Mouse (Mus musculus): ENCODE data around the gene 2310022B05Rik. TPM values are rescaled to one million over a fixed set of nuclear protein-coding genes. Genes with fewer than 3 reads are reported as not detected.

Gene 2310022B05Rik
- total and polyA plus RNA-seq, 3 experiments: 54.4 to 64.3 (median 61.8) TPM

- DNase-seq: no peak
- H3K4me1 ChIP-seq (ENCODE audit: control insufficient read depth, insufficient read depth, low read length): no peaks in the 10 kb centered on the region
- no peak overlapping the region for H3K27ac ChIP-seq
- 88% methylated on average over 10 of the region's 10 CpGs for WGBS
- no peak for TF ChIP-seq CTCF (IDR thresholded peaks at IDR 0.05)
- TF ChIP-seq EP300 (IDR thresholded peaks at IDR 0.05; ENCODE audit: insufficient read depth, low read depth, low read length): no peak
- no peak for TF ChIP-seq POLR2A (IDR thresholded peaks at IDR 0.05; ENCODE audit: insufficient read depth, low read depth, low read length)
- no peak overlapping the region for H3K4me3 ChIP-seq
- no peaks in the 10 kb centered on the region for H3K79me2 ChIP-seq (replicated peaks; ENCODE audit: control insufficient read depth, insufficient read depth, low read length)
- intact Hi-C loops (cut with DNase I): no loop called here
- no peaks in the 10 kb centered on the region for H3K27me3 ChIP-seq (ENCODE audit: control insufficient read depth, insufficient read depth, low read length)
- no peaks in the 10 kb centered on the region for H3K36me3 ChIP-seq (ENCODE audit: control insufficient read depth, insufficient read depth, low read length)
- no peak overlapping the region for H3K9ac ChIP-seq (ENCODE audit: low read depth, low read length)
Measured at GRCm38 (mm10) chr8:124681077-124681791, 18.1 kb upstream of the 2310022B05Rik start.

GRCm38 (mm10) chr8:124678246-124678645 is 15.1 kb upstream of the 2310022B05Rik start:
- Histone ChIP-seq H3K9ac (ENCODE audit: low read depth, low read length) (no peak overlapping the region), H3K27ac (no peak overlapping the region), H3K36me3 (ENCODE audit: control insufficient read depth, insufficient read depth, low read length) (no peaks in the 10 kb centered on the region), H3K4me1 (ENCODE audit: control insufficient read depth, insufficient read depth, low read length) (no peaks in the 10 kb centered on the region), H3K27me3 (ENCODE audit: control insufficient read depth, insufficient read depth, low read length) (no peaks in the 10 kb centered on the region), H3K79me2 (replicated peaks; ENCODE audit: control insufficient read depth, insufficient read depth, low read length) (no peaks in the 10 kb centered on the region), H3K4me3 (no peak overlapping the region)
- TF ChIP-seq CTCF (IDR thresholded peaks at IDR 0.05): no peak
- no peak for TF ChIP-seq EP300 (IDR thresholded peaks at IDR 0.05; ENCODE audit: insufficient read depth, low read depth, low read length)
- TF ChIP-seq POLR2A (IDR thresholded peaks at IDR 0.05; ENCODE audit: insufficient read depth, low read depth, low read length): no peak
- no peak for DNase-seq
- intact Hi-C loops (cut with DNase I): no loop called here
- 92% methylated on average over 13 of the region's 13 CpGs for WGBS

GRCm38 (mm10) chr8:124677486-124677885 is 14.3 kb upstream of the 2310022B05Rik start:
- TF ChIP-seq CTCF (IDR thresholded peaks at IDR 0.05): peak; percentile 100; the same call in 1 of the 2 replicates
- TF ChIP-seq EP300 (IDR thresholded peaks at IDR 0.05; ENCODE audit: insufficient read depth, low read depth, low read length): peak; percentile 97
- no peak for TF ChIP-seq POLR2A (IDR thresholded peaks at IDR 0.05; ENCODE audit: insufficient read depth, low read depth, low read length)
- Histone ChIP-seq H3K79me2 (replicated peaks; ENCODE audit: control insufficient read depth, insufficient read depth, low read length) (no peaks in the 10 kb centered on the region), H3K27ac (no peak overlapping the region), H3K4me1 (ENCODE audit: control insufficient read depth, insufficient read depth, low read length) (no peaks in the 10 kb centered on the region), H3K9ac (ENCODE audit: low read depth, low read length) (no peak overlapping the region), H3K4me3 (no peak overlapping the region), H3K36me3 (ENCODE audit: control insufficient read depth, insufficient read depth, low read length) (no peaks in the 10 kb centered on the region), H3K27me3 (ENCODE audit: control insufficient read depth, insufficient read depth, low read length) (no peaks in the 10 kb centered on the region)
- intact Hi-C loops (cut with DNase I): loop anchor here (1.0 kb wide), 1 partner anchor 60 kb away; no protein-coding TSS in a partner anchor
- peak; percentile 77 to 80 for DNase-seq
- 41% methylated on average over 12 of the region's 12 CpGs for WGBS

- H3K79me2 ChIP-seq (replicated peaks; ENCODE audit: control insufficient read depth, insufficient read depth, low read length): no peaks in the 10 kb centered on the region
- no peaks in the 10 kb centered on the region for H3K27me3 ChIP-seq (ENCODE audit: control insufficient read depth, insufficient read depth, low read length)
- no peak for DNase-seq
- no peak overlapping the region for H3K4me3 ChIP-seq
- 91% methylated on average over 7 of the region's 7 CpGs for WGBS
- intact Hi-C loops (cut with DNase I): loop anchor here (1.0 kb wide), 1 partner anchor 60 kb away; no protein-coding TSS in a partner anchor
- TF ChIP-seq POLR2A (IDR thresholded peaks at IDR 0.05; ENCODE audit: insufficient read depth, low read depth, low read length): no peak
- no peak for TF ChIP-seq EP300 (IDR thresholded peaks at IDR 0.05; ENCODE audit: insufficient read depth, low read depth, low read length)
- TF ChIP-seq CTCF (IDR thresholded peaks at IDR 0.05): no peak
- H3K4me1 ChIP-seq (ENCODE audit: control insufficient read depth, insufficient read depth, low read length): no peaks in the 10 kb centered on the region
- H3K36me3 ChIP-seq (ENCODE audit: control insufficient read depth, insufficient read depth, low read length): no peaks in the 10 kb centered on the region
- H3K9ac ChIP-seq (ENCODE audit: low read depth, low read length): no peak overlapping the region
- no peak overlapping the region for H3K27ac ChIP-seq
Measured at GRCm38 (mm10) chr8:124677078-124677477, 13.9 kb upstream of the 2310022B05Rik start.

GRCm38 (mm10) chr8:124676661-124677060 is 13.5 kb upstream of the 2310022B05Rik start:
- WGBS: 98% methylated on average over 4 of the region's 4 CpGs

GRCm38 (mm10) chr8:124672345-124672744 is 9.2 kb upstream of the 2310022B05Rik start:
- no peak for DNase-seq
- intact Hi-C loops (cut with DNase I): no loop called here
- Histone ChIP-seq H3K27me3 (ENCODE audit: control insufficient read depth, insufficient read depth, low read length) (no peaks in the 10 kb centered on the region), H3K36me3 (ENCODE audit: control insufficient read depth, insufficient read depth, low read length) (no peaks in the 10 kb centered on the region), H3K4me1 (ENCODE audit: control insufficient read depth, insufficient read depth, low read length) (no peaks in the 10 kb centered on the region), H3K4me3 (no peak overlapping the region), H3K27ac (no peak overlapping the region), H3K9ac (ENCODE audit: low read depth, low read length) (no peak overlapping the region), H3K79me2 (replicated peaks; ENCODE audit: control insufficient read depth, insufficient read depth, low read length) (no peaks in the 10 kb centered on the region)
- no peak for TF ChIP-seq CTCF (IDR thresholded peaks at IDR 0.05)
- no peak for TF ChIP-seq EP300 (IDR thresholded peaks at IDR 0.05; ENCODE audit: insufficient read depth, low read depth, low read length)
- no peak for TF ChIP-seq POLR2A (IDR thresholded peaks at IDR 0.05; ENCODE audit: insufficient read depth, low read depth, low read length)
- WGBS: 99% methylated on average over 2 of the region's 2 CpGs

More at GRCm38 (mm10) chr8:124676661-124677060, 13.5 kb upstream of the 2310022B05Rik start:
- intact Hi-C loops (cut with DNase I): loop anchor here (1.0 kb wide), 1 partner anchor 59 kb away; no protein-coding TSS in a partner anchor
- no peaks in the 10 kb centered on the region for H3K4me1 ChIP-seq (ENCODE audit: control insufficient read depth, insufficient read depth, low read length)
- H3K4me3 ChIP-seq: no peak overlapping the region
- DNase-seq: no peak
- no peak overlapping the region for H3K9ac ChIP-seq (ENCODE audit: low read depth, low read length)
- no peaks in the 10 kb centered on the region for H3K27me3 ChIP-seq (ENCODE audit: control insufficient read depth, insufficient read depth, low read length)
- H3K36me3 ChIP-seq (ENCODE audit: control insufficient read depth, insufficient read depth, low read length): no peaks in the 10 kb centered on the region
- TF ChIP-seq CTCF (IDR thresholded peaks at IDR 0.05) (no peak), POLR2A (IDR thresholded peaks at IDR 0.05; ENCODE audit: insufficient read depth, low read depth, low read length) (no peak), EP300 (IDR thresholded peaks at IDR 0.05; ENCODE audit: insufficient read depth, low read depth, low read length) (no peak)
- H3K79me2 ChIP-seq (replicated peaks; ENCODE audit: control insufficient read depth, insufficient read depth, low read length): no peaks in the 10 kb centered on the region
- H3K27ac ChIP-seq: no peak overlapping the region
